Mouse (Mus musculus): Measurements from ENCODE around the gene Proca1. TPM values are rescaled to one million over a fixed set of nuclear protein-coding genes. Genes with fewer than 3 reads are reported as not detected.
A peak's percentile ranks its signal among the peaks of the same experiment; 100 is the strongest.
"Not testable (repeated sequence)": the region's sequence is repeated elsewhere in the genome, so short reads cannot be mapped to it uniquely, and the experiment has no call there.

Gene Proca1
- polyA plus RNA-seq, 1 experiment = 0.14 TPM

- Histone ChIP-seq H3ac (ENCODE audit: control insufficient read depth, insufficient read length) (peak within 1 kb of the TSS; percentile 67), H3K4me2 (ENCODE audit: low read depth) (peak within 1 kb of the TSS; percentile 95), H3K27me3 (ENCODE audit: control insufficient read depth, insufficient read depth, insufficient read length) (no peaks in the 10 kb centered on the region), H3K36me3 (ENCODE audit: control insufficient read depth, insufficient read depth) (peaks cover 32% of the 10 kb centered on the region), H3K79me2 (ENCODE audit: control insufficient read depth, insufficient read depth) (peaks cover 33% of the 10 kb centered on the region), H3K4me3 (peak within 1 kb of the TSS; percentile 91)
- TF ChIP-seq MYOD1 (IDR thresholded peaks at IDR 0.05; ENCODE audit: control insufficient read depth in 1 of 3, insufficient read length in 2 of 3, low read depth in 2 of 3) (peak in 1 of 3 experiments; percentile 17), POLR2AphosphoS2 (IDR thresholded peaks at IDR 0.05; ENCODE audit: insufficient read length, low read depth) (peak; percentile 87), POLR2A (IDR thresholded peaks at IDR 0.05; ENCODE audit: insufficient read length, low read depth) (peak; percentile 73), SRF (IDR thresholded peaks at IDR 0.05; ENCODE audit: control insufficient read depth, insufficient read length, low read depth) (no peak)
These were observed 10.0 kb upstream of the Proca1 start, which contains the start of gene Rpl23a for GRCm38 (mm10) chr11:78182961-78183844. Gene Rpl23a (minus strand): TSS chr11:78183584.

GRCm38 (mm10) chr11:78183884-78184514 is 9.2 kb upstream of the Proca1 start:
- Histone ChIP-seq H3K36me3 (ENCODE audit: control insufficient read depth, insufficient read depth) (peaks cover 32% of the 10 kb centered on the region), H3K27me3 (ENCODE audit: control insufficient read depth, insufficient read depth, insufficient read length) (no peaks in the 10 kb centered on the region), H3K4me2 (ENCODE audit: low read depth) (peak overlapping the region; percentile 78), H3ac (ENCODE audit: control insufficient read depth, insufficient read length) (peak overlapping the region; percentile 67), H3K79me2 (ENCODE audit: control insufficient read depth, insufficient read depth) (peaks cover 33% of the 10 kb centered on the region), H3K4me3 (peak overlapping the region; percentile 91)
- TF ChIP-seq TCF3 (IDR thresholded peaks at IDR 0.05; ENCODE audit: insufficient read length, low read depth) (no peak), POLR2AphosphoS2 (IDR thresholded peaks at IDR 0.05; ENCODE audit: insufficient read length, low read depth) (no peak), CEBPB (IDR thresholded peaks at IDR 0.05; ENCODE audit: insufficient read depth, poor library complexity, severe bottlenecking) (no peak), MAX (IDR thresholded peaks at IDR 0.05; ENCODE audit: low read depth) (no peak), USF1 (IDR thresholded peaks at IDR 0.05; ENCODE audit: low read depth) (no peak), E2F4 (IDR thresholded peaks at IDR 0.05; ENCODE audit: insufficient read depth) (no peak), MYOD1 (IDR thresholded peaks at IDR 0.05; ENCODE audit: control insufficient read depth in 1 of 3, insufficient read length in 2 of 3, low read depth in 2 of 3) (no peak), REST (IDR thresholded peaks at IDR 0.05; ENCODE audit: insufficient read depth, insufficient read length) (no peak), TCF12 (IDR thresholded peaks at IDR 0.05; ENCODE audit: insufficient read depth, poor library complexity, severe bottlenecking) (no peak), SRF (IDR thresholded peaks at IDR 0.05; ENCODE audit: control insufficient read depth, insufficient read length, low read depth) (no peak)

GRCm38 (mm10) chr11:78184702-78185101 is 8.5 kb upstream of the Proca1 start:
- not testable (repeated sequence) for H3K4me3 ChIP-seq; H3K27me3 ChIP-seq (ENCODE audit: control insufficient read depth, insufficient read depth, insufficient read length); H3ac ChIP-seq (ENCODE audit: control insufficient read depth, insufficient read length); H3K4me2 ChIP-seq (ENCODE audit: low read depth)
- H3K36me3 ChIP-seq (ENCODE audit: control insufficient read depth, insufficient read depth) = peaks cover 29% of the 10 kb centered on the region
- peaks cover 33% of the 10 kb centered on the region for H3K79me2 ChIP-seq (ENCODE audit: control insufficient read depth, insufficient read depth)

- peak within 1 kb of the TSS; percentile 19 for H3ac ChIP-seq (ENCODE audit: control insufficient read depth, insufficient read length)
- TF ChIP-seq SRF (IDR thresholded peaks at IDR 0.05; ENCODE audit: control insufficient read depth, insufficient read length, low read depth) = no peak
- TF ChIP-seq MYOG (IDR thresholded peaks at IDR 0.05; ENCODE audit: control insufficient read depth in 1 of 3, insufficient read depth in 1 of 3, insufficient read length in 2 of 3, low read depth in 2 of 3) = peak in 1 of 3 experiments; percentile 9
- no peak for TF ChIP-seq TCF12 (IDR thresholded peaks at IDR 0.05; ENCODE audit: insufficient read depth, poor library complexity, severe bottlenecking)
- TF ChIP-seq USF1 (IDR thresholded peaks at IDR 0.05; ENCODE audit: low read depth) = peak; percentile 47
- peak; percentile 71 for TF ChIP-seq POLR2AphosphoS2 (IDR thresholded peaks at IDR 0.05; ENCODE audit: insufficient read length, low read depth)
- peak; percentile 66 for TF ChIP-seq POLR2A (IDR thresholded peaks at IDR 0.05; ENCODE audit: insufficient read length, low read depth)
- no peak for TF ChIP-seq CEBPB (IDR thresholded peaks at IDR 0.05; ENCODE audit: insufficient read depth, poor library complexity, severe bottlenecking)
- TF ChIP-seq MYOD1 (IDR thresholded peaks at IDR 0.05; ENCODE audit: control insufficient read depth in 1 of 3, insufficient read length in 2 of 3, low read depth in 2 of 3) = peak in 1 of 3 experiments; percentile 24
- peak within 1 kb of the TSS; percentile 78 for H3K4me3 ChIP-seq
- peaks cover 17% of the 10 kb centered on the region for H3K36me3 ChIP-seq (ENCODE audit: control insufficient read depth, insufficient read depth)
- H3K4me2 ChIP-seq (ENCODE audit: low read depth) = peak within 1 kb of the TSS; percentile 79
- H3K79me2 ChIP-seq (ENCODE audit: control insufficient read depth, insufficient read depth) = peaks cover 8% of the 10 kb centered on the region
- H3K27me3 ChIP-seq (ENCODE audit: control insufficient read depth, insufficient read depth, insufficient read length) = no peaks in the 10 kb centered on the region
These were observed 4.6 kb upstream of the Proca1 start, which contains the start of gene Rab34 for GRCm38 (mm10) chr11:78188331-78189233. Gene Rab34 (plus strand): TSS chr11:78188430.

All from myocyte (in vitro differentiated cells).